Mouse (Mus musculus): ENCODE results near the gene Prss44.
"Not testable (repeated sequence)": the region's sequence is repeated elsewhere in the genome, so short reads cannot be mapped to it uniquely, and the experiment has no call there.

Prss44 gene

GRCm38 (mm10) chr9:110813789-110814188 is at the start of gene Prss44:
Gene Prss44 (plus strand): TSS chr9:110813994.
- DNase-seq (ENCODE audit: low read depth, low spot score), result no peak

- DNase-seq (ENCODE audit: low read depth, low spot score), result no peak
Measured at GRCm38 (mm10) chr9:110772336-110772735, 41.5 kb upstream of the Prss44 start.

GRCm38 (mm10) chr9:110774403-110775268 is 39.2 kb upstream of the Prss44 start:
- no peak for DNase-seq (ENCODE audit: low read depth, low spot score)

- no peak for DNase-seq (ENCODE audit: low read depth, low spot score)
Measured at GRCm38 (mm10) chr9:110775269-110776022, 38.3 kb upstream of the Prss44 start.

- DNase-seq (ENCODE audit: low read depth, low spot score), result no peak
Measured at GRCm38 (mm10) chr9:110778100-110778499, 35.7 kb upstream of the Prss44 start.

GRCm38 (mm10) chr9:110778559-110778958 is 35.2 kb upstream of the Prss44 start:
- no peak for DNase-seq (ENCODE audit: low read depth, low spot score)

GRCm38 (mm10) chr9:110779242-110779913 is 34.4 kb upstream of the Prss44 start:
- DNase-seq (ENCODE audit: low read depth, low spot score), result peak; percentile 52

GRCm38 (mm10) chr9:110781256-110781721 is 32.5 kb upstream of the Prss44 start:
- peak; percentile 92 for DNase-seq (ENCODE audit: low read depth, low spot score)

- peak; percentile 87 for DNase-seq (ENCODE audit: low read depth, low spot score)
Measured at GRCm38 (mm10) chr9:110781731-110782130, 32.1 kb upstream of the Prss44 start.

- DNase-seq (ENCODE audit: low read depth, low spot score), result no peak
Measured at GRCm38 (mm10) chr9:110783611-110784010, 30.2 kb upstream of the Prss44 start.

GRCm38 (mm10) chr9:110788169-110788568 is 25.6 kb upstream of the Prss44 start:
- DNase-seq (ENCODE audit: low read depth, low spot score), result no peak

GRCm38 (mm10) chr9:110790462-110790861 is 23.3 kb upstream of the Prss44 start:
- no peak for DNase-seq (ENCODE audit: low read depth, low spot score)

- DNase-seq (ENCODE audit: low read depth, low spot score), result no peak
Measured at GRCm38 (mm10) chr9:110797013-110797412, 16.8 kb upstream of the Prss44 start.

GRCm38 (mm10) chr9:110797866-110798265 is 15.9 kb upstream of the Prss44 start, which contains the start of gene Prss42:
Gene Prss42 (plus strand): TSS chr9:110798166.
- DNase-seq (ENCODE audit: low read depth, low spot score), result no peak

GRCm38 (mm10) chr9:110800834-110801479 is 12.8 kb upstream of the Prss44 start:
- DNase-seq (ENCODE audit: low read depth, low spot score), result no peak

GRCm38 (mm10) chr9:110803294-110803693 is 10.5 kb upstream of the Prss44 start:
- no peak for DNase-seq (ENCODE audit: low read depth, low spot score)

GRCm38 (mm10) chr9:110810051-110810450 is 3.7 kb upstream of the Prss44 start:
- DNase-seq (ENCODE audit: low read depth, low spot score), result no peak

- DNase-seq (ENCODE audit: low read depth, low spot score), result not testable (repeated sequence)
Measured at GRCm38 (mm10) chr9:110820546-110820945, 6.8 kb downstream of the Prss44 start.

- DNase-seq (ENCODE audit: low read depth, low spot score), result no peak
Measured at GRCm38 (mm10) chr9:110821436-110821835, 7.6 kb downstream of the Prss44 start.

GRCm38 (mm10) chr9:110825426-110825825 is 11.6 kb downstream of the Prss44 start:
- no peak for DNase-seq (ENCODE audit: low read depth, low spot score)

GRCm38 (mm10) chr9:110825832-110826231 is 12.0 kb downstream of the Prss44 start:
- no peak for DNase-seq (ENCODE audit: low read depth, low spot score)
